8 mouse cellular contexts compared by ENCODE assay signal in genomic region chr16:88372034-88372433, GRCm38 (mm10).
DNase-seq lines count a peak whose midpoint lies in the region; ATAC-seq and TF ChIP-seq lines count a peak whose summit lies in the region.

No protein-coding gene starts in this region.

- WGBS in cerebellum, adult 2 months = 43% methylated on average over 7 of the region's 7 CpGs
- 31% methylated on average over 7 of the region's 7 CpGs for WGBS in lung, postnatal 0 days
- WGBS in stomach, postnatal 0 days = 41% methylated on average over 7 of the region's 7 CpGs

- no peak overlapping the region for H3K4me2 ChIP-seq in lung, postnatal 0 days (replicated peaks; ENCODE audit: low read depth, low read length)
- no peak overlapping the region for H3K4me2 ChIP-seq in stomach, postnatal 0 days (replicated peaks; ENCODE audit: low read depth)

- TF ChIP-seq POLR2A in cerebellum, adult 2 months (IDR thresholded peaks at IDR 0.05; ENCODE audit: borderline replicate concordance, insufficient read depth, low read length) = no peak

- TF ChIP-seq EP300 in lung, postnatal 0 days (IDR thresholded peaks at IDR 0.05) = no peak
- no peak for TF ChIP-seq EP300 in stomach, postnatal 0 days (optimal IDR thresholded peaks at IDR 0.05)

- no peak overlapping the region for H3K4me3 ChIP-seq in cerebellum, adult 2 months (replicated peaks; ENCODE audit: insufficient read depth, low read depth, low read length)
- H3K4me3 ChIP-seq in lung, postnatal 0 days (ENCODE audit: low read depth, low read length) = no peak overlapping the region
- H3K4me3 ChIP-seq in stomach, postnatal 0 days (ENCODE audit: low read depth, low read length) = no peak overlapping the region

- H3K4me1 ChIP-seq in cerebellum, adult 2 months (ENCODE audit: control insufficient read depth, insufficient read depth, low read length) = no peaks in the 10 kb centered on the region
- H3K4me1 ChIP-seq in lung, postnatal 0 days (ENCODE audit: insufficient read depth, low read depth, low read length) = no peaks in the 10 kb centered on the region
- H3K4me1 ChIP-seq in stomach, postnatal 0 days (replicated peaks; ENCODE audit: control insufficient read depth, insufficient read depth) = no peaks in the 10 kb centered on the region

- no peaks in the 10 kb centered on the region for H3K27me3 ChIP-seq in cerebellum, adult 2 months (ENCODE audit: control insufficient read depth, insufficient read depth, low read length)
- H3K27me3 ChIP-seq in lung, postnatal 0 days (replicated peaks; ENCODE audit: insufficient read depth, low read length) = no peaks in the 10 kb centered on the region
- no peaks in the 10 kb centered on the region for H3K27me3 ChIP-seq in stomach, postnatal 0 days (ENCODE audit: control insufficient read depth, insufficient read depth, low read length)

- no peak overlapping the region for H3K9ac ChIP-seq in lung, postnatal 0 days (replicated peaks; ENCODE audit: low read depth)
- no peak overlapping the region for H3K9ac ChIP-seq in stomach, postnatal 0 days (ENCODE audit: low read length)

- H3K36me3 ChIP-seq in lung, postnatal 0 days (ENCODE audit: insufficient read depth, low read length) = no peaks in the 10 kb centered on the region
- H3K36me3 ChIP-seq in stomach, postnatal 0 days (ENCODE audit: control insufficient read depth, insufficient read depth, low read length) = no peaks in the 10 kb centered on the region

- H3K27ac ChIP-seq in cerebellum, adult 2 months (ENCODE audit: insufficient read depth, low read length) = no peak overlapping the region
- no peak overlapping the region for H3K27ac ChIP-seq in lung, postnatal 0 days (ENCODE audit: low read length)
- H3K27ac ChIP-seq in stomach, postnatal 0 days (replicated peaks) = no peak overlapping the region

- H3K9me3 ChIP-seq in lung, postnatal 0 days (ENCODE audit: low read length) = no peaks in the 10 kb centered on the region
- H3K9me3 ChIP-seq in stomach, postnatal 0 days (ENCODE audit: control insufficient read depth, low read length) = no peaks in the 10 kb centered on the region

- peak; percentile 56 for ATAC-seq in lung, postnatal 0 days
- ATAC-seq in stomach, postnatal 0 days (ENCODE audit: low FRiP score, low TSS enrichment) = peak; percentile 76
- ATAC-seq in erythroblast, adult 5-6 weeks (replicated peaks; ENCODE audit: low FRiP score, poor library complexity, severe bottlenecking) = no peak

- TF ChIP-seq CTCF in cerebellum, adult 2 months (IDR thresholded peaks at IDR 0.05; ENCODE audit: borderline replicate concordance, insufficient read depth, low read depth, low read length) = peak; percentile 68; the same call in 1 of the 2 replicates
- peak; percentile 96 for TF ChIP-seq CTCF in lung, postnatal 0 days (IDR thresholded peaks at IDR 0.05)
- peak; percentile 99 for TF ChIP-seq CTCF in stomach, postnatal 0 days (IDR thresholded peaks at IDR 0.05; ENCODE audit: low read depth)

- DNase-seq in 416B (ENCODE audit: low read depth) = peak; percentile 85
- DNase-seq in ES-CJ7 (ENCODE audit: low read depth, low spot score) = peak; percentile 76
- peak; percentile 14 to 40 for DNase-seq in cerebellum, adult 2 months
- DNase-seq in frontal cortex, postnatal 36 days (ENCODE audit: low spot score in 2 of 2) = peak; percentile 21 to 59
- DNase-seq in kidney, postnatal 4 days = peak; percentile 42 to 58
- peak; percentile 83 for DNase-seq in lung, postnatal 0 days (ENCODE audit: low spot score)
- peak; percentile 17 for DNase-seq in stomach, postnatal 0 days (ENCODE audit: low spot score)

Comparison
In these comparisons a context has a peak if more than half of its experiments do, and no peak if none do; other contexts are left out.
1. DNase-seq: peak in every context shown above with its lines; median percentile 85 in 416B; 83 in lung, postnatal 0 days; 76 in ES-CJ7; 50 in kidney, postnatal 4 days; 40 in frontal cortex, postnatal 36 days; 27 in cerebellum, adult 2 months; 17 in stomach, postnatal 0 days.